Mouse (Mus musculus): ENCODE data around the gene Atf3.

DNA sequence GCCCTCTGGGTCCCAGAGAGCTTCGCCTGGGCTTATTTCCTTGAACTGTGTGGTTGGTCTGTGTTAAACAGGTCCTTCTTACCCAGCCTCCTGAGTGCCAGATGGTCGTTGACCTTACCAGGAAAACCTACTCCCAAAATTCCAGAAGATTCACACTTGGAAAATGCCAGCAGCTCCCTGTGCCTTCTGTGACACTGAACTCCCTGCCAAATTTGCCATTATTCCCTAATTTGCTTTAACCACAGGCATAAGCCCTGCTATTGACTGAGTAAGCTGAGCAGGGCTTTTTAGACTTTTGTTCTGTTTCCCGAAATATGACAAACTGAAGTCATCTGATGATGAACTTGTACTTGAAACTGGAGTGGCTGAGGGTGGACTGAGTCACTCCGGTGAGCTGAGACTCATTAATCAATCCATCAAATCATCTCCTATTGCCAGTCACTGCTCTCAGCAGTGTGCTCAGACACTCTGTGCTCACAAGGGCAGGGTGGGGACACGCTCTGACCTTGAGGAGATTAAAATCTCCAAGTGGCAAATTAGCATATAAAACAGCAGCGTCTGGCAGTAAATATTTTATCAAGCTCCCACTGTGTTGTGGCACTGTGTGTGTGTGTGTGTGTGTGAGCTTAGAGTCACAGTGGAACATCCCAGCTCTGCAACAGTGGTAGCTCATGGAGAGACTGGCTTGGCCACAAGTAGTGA is 28.0 kb downstream of the Atf3 start:
- TF ChIP-seq CTCF (IDR thresholded peaks at IDR 0.05; ENCODE audit: low read depth, low read length) (no peak), POLR2A (IDR thresholded peaks at IDR 0.05; ENCODE audit: borderline replicate concordance, low read depth, low read length) (no peak)
